Comparison of ENCODE assay signal across 7 mouse cellular contexts in genomic region chr13:112801381-112802004, GRCm38 (mm10). TPM values are rescaled to one million over a fixed set of nuclear protein-coding genes. Genes with fewer than 3 reads are reported as not detected.
A peak's percentile ranks its signal among the peaks of the same experiment; 100 is the strongest.
DNase-seq lines count a peak whose midpoint lies in the region; ATAC-seq lines count a peak whose summit lies in the region.

No protein-coding gene starts in this region.

- WGBS in heart, embryonic 11.5 days (ENCODE audit: insufficient replicate concordance): 2% methylated on average over 23 of the region's 23 CpGs
- WGBS in lung, embryonic 16.5 days: under 1% methylated on average over 22 of the region's 23 CpGs

- peak; percentile 25 for DNase-seq in urinary bladder, postnatal 14 days (ENCODE audit: low spot score)
- no peak for DNase-seq in urinary bladder, adult 2 months (ENCODE audit: low spot score)
- DNase-seq in cerebellum, adult 9-10 months: peak; percentile 30
- DNase-seq in kidney, postnatal 36 days: peak; percentile 24 to 45
- peak; percentile 43 for DNase-seq in right cerebral cortex, postnatal 25 days

- H3K4me1 ChIP-seq in heart, embryonic 11.5 days (ENCODE audit: control insufficient read depth, insufficient read depth, low read length): peaks cover 3% of the 10 kb centered on the region; the same call in 1 of the 2 replicates
- peaks cover 10% of the 10 kb centered on the region for H3K4me1 ChIP-seq in lung, embryonic 16.5 days (replicated peaks; ENCODE audit: control insufficient read depth, insufficient read depth, low read length)

- ATAC-seq in heart, embryonic 11.5 days (replicated peaks; ENCODE audit: insufficient number of reproducible peaks, low FRiP score, low TSS enrichment): peak; percentile 71
- ATAC-seq in lung, embryonic 16.5 days (ENCODE audit: low read depth): peak; percentile 48

- peak overlapping the region; percentile 90 for H3K27ac ChIP-seq in heart, embryonic 11.5 days (ENCODE audit: low read depth, low read length)
- H3K27ac ChIP-seq in lung, embryonic 16.5 days (ENCODE audit: low read length): peak overlapping the region; percentile 97

- H3K4me3 ChIP-seq in heart, embryonic 11.5 days (ENCODE audit: low read depth, low read length): peak overlapping the region; percentile 74
- peak overlapping the region; percentile 91 for H3K4me3 ChIP-seq in lung, embryonic 16.5 days (ENCODE audit: low read length)

- H3K27me3 ChIP-seq in heart, embryonic 11.5 days (ENCODE audit: control insufficient read depth, insufficient read depth, low read length): no peaks in the 10 kb centered on the region
- H3K27me3 ChIP-seq in lung, embryonic 16.5 days (ENCODE audit: control insufficient read depth, insufficient read depth, low read depth, low read length): no peaks in the 10 kb centered on the region

- no peaks in the 10 kb centered on the region for H3K9me3 ChIP-seq in heart, embryonic 11.5 days (replicated peaks; ENCODE audit: control insufficient read depth, low read length)
- H3K9me3 ChIP-seq in lung, embryonic 16.5 days (ENCODE audit: control insufficient read depth, low read length): 0 out of 2 replicates have a peak, but pooled peaks cover 2% of the 10 kb centered on the region

- H3K4me2 ChIP-seq in heart, embryonic 11.5 days: peak overlapping the region; percentile 86
- peak overlapping the region; percentile 87 for H3K4me2 ChIP-seq in lung, embryonic 16.5 days (ENCODE audit: low read depth, low read length)

- H3K36me3 ChIP-seq in heart, embryonic 11.5 days (ENCODE audit: control insufficient read depth, insufficient read depth, low read length): peaks cover 8% of the 10 kb centered on the region; the same call in 1 of the 2 replicates
- peaks cover 14% of the 10 kb centered on the region for H3K36me3 ChIP-seq in lung, embryonic 16.5 days (ENCODE audit: control insufficient read depth, insufficient read depth, low read length)

- peak overlapping the region; percentile 86 for H3K9ac ChIP-seq in heart, embryonic 11.5 days (ENCODE audit: low read depth, low read length)
- H3K9ac ChIP-seq in lung, embryonic 16.5 days (ENCODE audit: low read length): peak overlapping the region; percentile 92

RNA-seq across cellular contexts. Expression of gene Plpp1, which starts 0.9 kb away (rescaled TPM):
- polyA plus RNA-seq in urinary bladder, adult 2 months (2012; rRNA removed): 139 and 141 TPM in 2 replicates
- polyA plus RNA-seq in heart, embryonic 11.5 days (2014; fragmentation: Nextera tagmentation; extraction: Ambion mirVana): 37.3 and 41.7 TPM in 2 replicates
- polyA plus RNA-seq in lung, embryonic 16.5 days (2015; fragmentation: Nextera tagmentation; extraction: Ambion mirVana): 81.5 and 90.8 TPM in 2 replicates
